Mouse (Mus musculus) liver, postnatal 0 days (tissue): ENCODE measurements at regions not wholly inside any gene's neighbourhood (a gene's known extent, or its start where the extent isn't known, plus 50 kb on each side); places are given as distances from the start of the nearest gene placed in this dataset.

Source experiments
- CTCF ChIP-seq: sonication (generic); IDR thresholded peaks from 2 replicates; pipeline ENCODE4 v1.5.1; 2016; ENCODE audit warnings: antibody characterized with exemption, low read depth
- EP300 ChIP-seq: IDR thresholded peaks from 2 replicates; pipeline ENCODE4 v1.6.1; 2016; ENCODE audit warnings: antibody characterized with exemption, low read depth, mild to moderate bottlenecking

DNA sequence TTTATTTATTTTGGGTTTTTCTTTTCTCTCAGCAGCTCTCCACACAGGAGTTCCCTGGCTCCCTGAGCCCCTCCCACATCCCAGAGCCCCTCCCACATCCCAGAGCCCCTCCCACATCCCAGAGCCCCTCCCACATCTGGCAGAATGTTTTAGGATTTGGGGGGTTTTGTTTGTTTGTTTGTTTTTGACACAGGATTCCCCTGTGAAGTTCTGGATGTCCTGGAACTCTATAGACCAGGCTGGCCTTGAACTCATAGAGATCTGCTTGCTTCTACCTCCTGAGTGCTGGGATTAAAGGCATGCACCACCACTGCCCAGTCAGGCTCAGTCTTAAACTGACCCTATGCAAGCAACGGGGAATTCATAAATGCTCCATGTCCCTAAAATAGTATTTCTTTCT, 100.2 kb downstream of the 1700001O22Rik start:
- TF ChIP-seq CTCF: no peak
- TF ChIP-seq EP300: no peak
